Mouse (Mus musculus) neural tube, embryonic 12.5 days (tissue): ENCODE data around the gene Nid2. TPM values are rescaled to one million over a fixed set of nuclear protein-coding genes. Genes with fewer than 3 reads are reported as not detected.

Source experiments
- ATAC-seq: fragments of 200-750 bp; cut with Nextera tagmentation; 2 replicates; pipeline ENCODE4 v1.8.0; 2017; ENCODE audit warnings: low read depth, mild to moderate bottlenecking, moderate TSS enrichment, moderate library complexity; ENCODE audit not compliant: low FRiP score
- H3K27ac ChIP-seq: fragments of 300-500 bp; sonication (generic); 2 replicates; pipeline ENCODE4 v1.5.1; 2016
- H3K27me3 ChIP-seq: fragments of 300-500 bp; sonication (generic); replicated peaks from 2 replicates; pipeline ENCODE4 v1.6.1; 2016; ENCODE audit warnings: mild to moderate bottlenecking
- H3K36me3 ChIP-seq: fragments of 300-500 bp; sonication (generic); 2 replicates; pipeline ENCODE4 v1.6.1; 2016; ENCODE audit warnings: mild to moderate bottlenecking
- H3K4me1 ChIP-seq: fragments of 300-500 bp; sonication (generic); 2 replicates; pipeline ENCODE4 v1.6.1; 2016
- H3K4me2 ChIP-seq: fragments of 300-500 bp; sonication (generic); replicated peaks from 2 replicates; pipeline ENCODE4 v1.6.1; 2016; ENCODE audit warnings: mild to moderate bottlenecking
- H3K4me3 ChIP-seq: fragments of 300-500 bp; sonication (generic); 2 replicates; pipeline ENCODE4 v1.5.1; 2016
- H3K9ac ChIP-seq: fragments of 300-500 bp; sonication (generic); 2 replicates; pipeline ENCODE4 v1.6.1; 2016; ENCODE audit warnings: mild to moderate bottlenecking
- H3K9me3 ChIP-seq: fragments of 300-500 bp; sonication (generic); 2 replicates; pipeline ENCODE4 v1.6.1; 2016; ENCODE audit warnings: mild to moderate bottlenecking
- whole genome bisulfite sequencing: fragments of 180-500 bp; shearing (Covaris S2); methylation state at CpG from one replicate; pipeline ENCODE4 v1.1.7; 2016; 5-methylcytosine and 5-hydroxymethylcytosine counted together
- polyA plus RNA-seq: library from polyadenylated mRNA; unstranded; fragments of >200 nt; fragmentation: Nextera tagmentation; extraction: Ambion mirVana; gene quantifications from 2 replicates; pipeline ENCODE4 v1.2.1, GENCODE M21; 2016

Gene Nid2
- polyA plus RNA-seq, 1 experiment from 2014 or later = 59.5 TPM

DNA sequence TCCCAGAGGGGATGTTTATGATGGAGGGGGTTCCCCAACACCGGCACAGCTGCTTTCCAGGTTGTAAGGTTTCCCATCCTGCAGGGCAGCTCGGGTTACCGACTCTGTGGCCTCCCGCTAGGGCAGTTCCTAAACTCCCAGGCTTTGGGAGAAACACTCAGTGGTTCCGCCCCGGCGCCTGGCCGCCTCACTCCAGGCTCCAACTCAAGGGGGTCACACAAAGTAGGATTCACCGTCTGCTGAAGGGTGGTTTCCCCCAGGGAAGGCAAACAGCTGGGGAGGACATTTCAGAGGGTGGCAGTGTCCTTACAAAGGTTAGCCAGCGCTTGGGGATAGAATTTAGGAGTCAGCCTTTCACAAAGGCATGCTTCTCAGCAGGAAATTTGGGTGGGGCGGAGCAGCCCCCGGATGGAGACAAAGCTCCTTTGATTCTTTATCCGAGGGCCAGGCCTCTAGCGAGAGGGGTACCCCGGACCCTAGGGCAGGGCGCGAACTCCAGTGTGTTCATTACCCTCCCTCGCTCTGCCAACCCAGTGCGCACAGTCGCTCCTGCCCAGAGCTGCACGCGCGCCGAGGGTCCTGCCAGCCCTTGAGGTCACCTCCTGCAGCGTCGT, 547 bp upstream of the Nid2 start:
- peak overlapping the region; percentile 51 for H3K4me3 ChIP-seq
- H3K27me3 ChIP-seq = peaks cover 20% of the 10 kb centered on the region
- H3K9ac ChIP-seq = no peak overlapping the region
- H3K4me2 ChIP-seq = peak overlapping the region; percentile 88
- H3K4me1 ChIP-seq = peaks cover 17% of the 10 kb centered on the region
- peak overlapping the region; percentile 42; the same call in 1 of the 2 replicates for H3K27ac ChIP-seq
- ATAC-seq = peak; percentile 71
- under 1% methylated on average over 26 of the region's 26 CpGs for WGBS
- H3K36me3 ChIP-seq = no peaks in the 10 kb centered on the region
- H3K9me3 ChIP-seq = no peaks in the 10 kb centered on the region

DNA sequence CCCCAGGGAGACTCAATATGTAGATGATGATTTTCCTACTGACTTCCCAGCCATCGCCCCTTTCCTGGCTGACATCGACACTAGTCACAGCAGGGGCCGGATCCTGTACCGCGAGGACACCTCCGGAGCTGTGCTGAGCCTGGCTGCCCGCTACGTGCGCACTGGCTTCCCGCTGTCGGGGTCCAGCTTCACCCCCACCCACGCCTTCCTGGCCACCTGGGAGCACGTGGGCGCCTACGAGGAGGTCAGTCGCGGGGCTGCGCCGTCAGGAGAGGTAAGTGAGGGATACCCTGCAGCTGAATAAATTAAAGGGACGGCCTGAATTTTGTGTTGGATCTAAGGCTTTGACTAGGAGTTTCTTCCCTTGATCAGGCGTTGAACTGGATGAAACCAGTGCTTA, 1.2 kb downstream of the Nid2 start:
- Histone ChIP-seq H3K27me3 (peaks cover 20% of the 10 kb centered on the region), H3K9me3 (no peaks in the 10 kb centered on the region), H3K27ac (no peak overlapping the region), H3K36me3 (no peaks in the 10 kb centered on the region), H3K9ac (peak overlapping the region; percentile 42; the same call in 1 of the 2 replicates), H3K4me2 (peak overlapping the region; percentile 88), H3K4me1 (peaks cover 17% of the 10 kb centered on the region), H3K4me3 (peak overlapping the region; percentile 51)
- 2% methylated on average over 21 of the region's 21 CpGs for WGBS
- peak; percentile 23; the same call in 1 of the 2 replicates for ATAC-seq

DNA sequence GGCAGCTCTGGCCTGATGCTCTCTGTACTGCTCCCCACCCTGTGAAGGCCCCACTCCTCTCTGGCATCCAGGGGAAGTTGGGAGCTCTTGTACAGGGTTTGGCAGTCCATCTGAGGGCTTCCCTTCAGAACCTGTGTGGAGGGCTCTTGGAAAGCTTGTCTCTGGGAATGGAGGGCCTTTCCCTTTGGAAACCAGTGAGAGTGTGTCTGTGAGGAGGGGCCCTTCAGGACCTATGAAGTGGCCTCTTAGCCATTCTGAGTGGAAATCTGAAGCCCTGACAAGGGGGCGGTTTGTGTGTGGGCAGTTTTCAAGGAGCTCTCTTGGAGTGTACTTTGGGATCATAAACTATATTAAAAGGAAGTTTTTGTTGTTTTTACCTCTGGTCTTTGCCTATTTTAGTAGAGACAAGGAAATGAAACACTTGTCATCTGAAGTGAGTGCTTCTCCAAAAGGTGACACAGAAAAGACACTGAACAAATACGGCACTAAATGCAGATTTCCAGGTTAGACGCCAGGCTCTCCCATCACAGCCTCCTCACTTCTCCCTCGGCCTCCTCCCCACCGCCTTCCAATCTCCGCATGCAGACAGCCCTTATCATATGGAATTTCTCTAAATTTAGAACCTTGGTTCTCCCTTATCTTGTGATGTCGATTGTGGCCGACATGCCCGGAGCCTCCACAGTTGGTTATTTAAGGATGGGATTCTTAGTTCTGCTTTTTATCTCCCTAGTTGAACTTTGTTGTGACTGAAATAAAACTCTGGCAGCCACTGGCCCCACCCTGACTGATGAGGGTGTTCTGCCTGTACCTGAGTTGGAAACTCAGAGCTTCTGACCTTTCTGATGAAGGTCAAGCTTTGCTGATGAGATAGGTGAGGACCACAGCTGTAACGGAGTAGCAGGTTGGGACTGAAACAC, 8.5 kb downstream of the Nid2 start:
- WGBS = 88% methylated on average over 10 of the region's 10 CpGs
- Histone ChIP-seq H3K36me3 (no peaks in the 10 kb centered on the region), H3K27ac (no peak overlapping the region), H3K9ac (no peak overlapping the region), H3K4me3 (no peak overlapping the region), H3K9me3 (no peaks in the 10 kb centered on the region), H3K4me1 (no peaks in the 10 kb centered on the region), H3K27me3 (no peaks in the 10 kb centered on the region), H3K4me2 (no peak overlapping the region)
- no peak for ATAC-seq

DNA sequence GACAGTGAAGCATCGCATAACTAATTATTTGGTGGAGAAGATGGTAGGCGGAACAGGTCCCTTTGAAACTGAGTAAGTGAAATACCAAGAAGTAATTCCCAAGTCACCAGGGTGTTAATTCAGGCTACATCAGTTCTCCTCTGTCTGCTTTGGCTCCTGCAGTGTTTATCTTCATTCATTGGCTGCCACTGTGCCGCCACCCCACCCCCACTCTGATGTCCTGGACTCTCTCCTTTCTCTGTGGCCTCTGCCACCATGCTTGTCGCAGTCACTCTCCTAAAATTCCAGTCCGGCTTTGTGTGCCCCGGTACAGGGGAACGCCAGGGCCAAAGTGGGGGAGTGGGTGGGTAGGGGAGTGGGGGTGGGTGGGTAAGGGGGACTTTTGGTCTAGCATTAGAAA, 9.7 kb downstream of the Nid2 start:
- Histone ChIP-seq H3K9ac (no peak overlapping the region), H3K36me3 (no peaks in the 10 kb centered on the region), H3K4me1 (peaks cover 6% of the 10 kb centered on the region; the same call in 1 of the 2 replicates), H3K9me3 (no peaks in the 10 kb centered on the region), H3K27me3 (no peaks in the 10 kb centered on the region), H3K27ac (no peak overlapping the region), H3K4me2 (no peak overlapping the region), H3K4me3 (no peak overlapping the region)
- no peak for ATAC-seq
- 16% methylated on average over 7 of the region's 7 CpGs for WGBS

DNA sequence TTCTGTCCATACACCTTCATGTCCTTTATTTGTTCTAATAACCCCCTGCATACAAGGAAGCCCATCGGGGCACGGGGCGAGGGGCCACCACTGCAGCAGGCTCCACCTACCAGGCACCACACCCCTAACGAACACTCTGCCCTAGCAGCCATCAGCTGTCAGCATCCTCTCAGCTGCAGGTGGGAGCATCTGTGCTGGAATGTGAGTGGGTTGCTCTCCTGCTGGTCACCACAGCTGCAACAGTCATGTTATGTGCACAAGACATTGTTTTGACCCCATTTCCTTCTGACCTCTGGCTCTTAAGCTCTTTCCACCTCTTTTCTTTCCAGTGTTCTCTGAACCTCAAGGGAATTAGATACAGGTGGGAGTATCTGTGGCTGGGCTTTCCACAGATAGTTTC, 10.9 kb downstream of the Nid2 start:
- no peak for ATAC-seq
- H3K27ac ChIP-seq = no peak overlapping the region
- H3K9me3 ChIP-seq = no peaks in the 10 kb centered on the region
- H3K4me2 ChIP-seq = no peak overlapping the region
- no peaks in the 10 kb centered on the region for H3K36me3 ChIP-seq
- H3K27me3 ChIP-seq = no peaks in the 10 kb centered on the region
- peaks cover 19% of the 10 kb centered on the region for H3K4me1 ChIP-seq
- 65% methylated on average over 4 of the region's 4 CpGs for WGBS
- no peak overlapping the region for H3K4me3 ChIP-seq
- H3K9ac ChIP-seq = no peak overlapping the region

DNA sequence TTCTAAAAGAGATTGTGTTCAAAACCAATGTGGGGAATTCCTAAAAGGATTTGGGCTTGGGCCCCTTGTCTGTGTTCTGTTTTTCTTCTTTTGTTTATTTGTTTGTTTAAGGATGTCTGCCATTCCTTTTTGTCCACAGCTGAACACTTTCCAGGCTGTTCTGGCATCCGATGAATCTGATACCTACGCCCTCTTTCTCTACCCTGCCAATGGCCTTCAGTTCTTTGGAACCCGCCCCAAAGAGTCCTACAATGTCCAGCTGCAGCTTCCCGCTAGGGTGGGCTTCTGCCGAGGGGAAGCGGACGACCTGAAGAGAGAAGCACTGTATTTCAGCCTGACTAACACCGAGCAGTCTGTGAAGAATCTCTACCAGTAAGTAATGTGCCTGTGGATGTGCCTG, 12.5 kb downstream of the Nid2 start:
- no peak overlapping the region for H3K9ac ChIP-seq
- 43% methylated on average over 8 of the region's 8 CpGs for WGBS

DNA sequence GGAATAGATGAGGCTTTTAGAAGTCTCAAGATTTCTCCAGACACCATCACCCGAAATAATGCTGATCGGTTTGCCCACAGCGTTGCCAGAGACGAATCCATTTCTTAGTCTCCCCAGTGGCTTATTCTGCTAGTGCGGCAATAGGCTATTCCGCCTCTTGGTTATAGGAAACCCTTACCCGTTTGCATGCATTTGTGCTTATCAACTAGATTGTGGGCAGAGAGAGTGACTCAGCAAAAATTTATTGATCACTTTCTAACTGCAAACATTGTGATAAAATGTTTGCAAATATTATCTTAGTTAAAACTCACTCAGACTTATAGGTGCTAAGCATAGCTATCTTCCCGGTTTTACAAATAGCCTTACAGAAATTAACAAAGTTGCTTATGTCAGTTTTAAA, 13.3 kb downstream of the Nid2 start:
- Histone ChIP-seq H3K27me3 (no peaks in the 10 kb centered on the region), H3K27ac (no peak overlapping the region), H3K9me3 (no peaks in the 10 kb centered on the region), H3K4me1 (peaks cover 20% of the 10 kb centered on the region), H3K4me2 (no peak overlapping the region), H3K4me3 (no peak overlapping the region), H3K36me3 (no peaks in the 10 kb centered on the region), H3K9ac (no peak overlapping the region)
- WGBS = 84% methylated on average over 8 of the region's 8 CpGs
- no peak for ATAC-seq

More for the DNA sequence above, 12.5 kb downstream of the Nid2 start:
- no peak overlapping the region for H3K4me2 ChIP-seq
- no peaks in the 10 kb centered on the region for H3K27me3 ChIP-seq
- no peaks in the 10 kb centered on the region for H3K9me3 ChIP-seq
- no peak overlapping the region for H3K27ac ChIP-seq
- H3K36me3 ChIP-seq = no peaks in the 10 kb centered on the region
- no peak for ATAC-seq
- peaks cover 20% of the 10 kb centered on the region for H3K4me1 ChIP-seq
- H3K4me3 ChIP-seq = no peak overlapping the region

DNA sequence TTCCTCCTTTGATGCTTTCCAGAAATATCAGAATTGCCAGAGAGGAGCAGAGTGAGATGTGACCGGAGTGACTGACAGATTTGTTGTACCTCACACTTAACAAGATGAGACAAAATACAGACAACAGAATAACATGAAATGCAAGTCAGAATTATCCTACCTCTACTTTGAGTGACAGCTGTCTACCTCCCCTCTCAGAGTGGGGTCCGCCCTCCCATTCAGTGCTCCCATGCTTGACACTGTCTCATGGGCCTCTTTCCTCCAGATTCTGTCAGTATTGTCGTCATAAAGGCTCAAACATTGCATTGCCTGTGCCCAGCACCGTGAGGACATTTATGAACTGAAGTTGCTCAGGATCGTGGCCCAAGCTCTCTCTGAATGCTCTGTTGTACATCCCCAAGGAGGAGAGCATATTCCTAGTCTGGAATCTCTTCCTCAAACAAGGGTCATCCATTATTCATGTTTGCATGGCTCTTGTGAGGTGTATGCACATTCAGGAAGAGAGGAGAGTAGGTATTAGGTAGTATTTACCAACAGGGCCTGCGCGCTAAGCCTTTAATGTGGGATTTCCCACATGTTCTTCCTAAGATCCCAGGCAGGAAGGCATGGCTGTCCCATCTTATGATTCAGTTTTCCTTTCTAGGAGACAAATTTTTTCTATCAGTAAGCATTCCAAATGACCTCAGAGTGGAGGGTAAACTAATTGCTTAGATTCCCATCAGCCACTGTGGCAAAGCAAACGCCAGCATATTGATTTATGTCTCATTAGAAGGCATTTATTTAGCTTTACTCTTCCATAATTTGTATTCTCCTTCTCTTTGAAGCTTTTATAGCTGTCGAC, 14.7 kb downstream of the Nid2 start:
- WGBS = 61% methylated on average over 9 of the region's 9 CpGs
- Histone ChIP-seq H3K36me3 (no peaks in the 10 kb centered on the region), H3K4me1 (peaks cover 20% of the 10 kb centered on the region), H3K4me2 (no peak overlapping the region), H3K9ac (no peak overlapping the region), H3K9me3 (no peaks in the 10 kb centered on the region), H3K4me3 (no peak overlapping the region), H3K27me3 (no peaks in the 10 kb centered on the region), H3K27ac (no peak overlapping the region)
- ATAC-seq = peak; percentile 29; the same call in 1 of the 2 replicates

DNA sequence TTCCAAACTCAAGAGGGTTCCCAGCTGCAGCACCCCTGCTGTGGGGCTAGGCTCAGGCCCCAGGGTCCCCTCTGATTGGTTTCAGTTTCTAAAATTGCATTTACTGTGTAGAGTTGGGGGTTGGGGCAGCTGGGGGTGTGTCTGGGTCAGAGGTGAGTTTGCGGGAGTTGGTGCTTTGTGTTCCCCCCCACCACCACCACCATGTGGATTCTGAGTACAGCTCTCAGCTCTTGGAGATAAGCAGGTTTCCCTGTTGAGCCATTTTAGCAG, 15.2 kb downstream of the Nid2 start:
- Histone ChIP-seq H3K9ac (no peak overlapping the region), H3K9me3 (no peaks in the 10 kb centered on the region), H3K4me3 (no peak overlapping the region), H3K36me3 (no peaks in the 10 kb centered on the region), H3K27ac (no peak overlapping the region), H3K27me3 (no peaks in the 10 kb centered on the region), H3K4me1 (peaks cover 20% of the 10 kb centered on the region), H3K4me2 (no peak overlapping the region)
- ATAC-seq = no peak
- 14% methylated on average over 1 of the region's 1 CpGs for WGBS

DNA sequence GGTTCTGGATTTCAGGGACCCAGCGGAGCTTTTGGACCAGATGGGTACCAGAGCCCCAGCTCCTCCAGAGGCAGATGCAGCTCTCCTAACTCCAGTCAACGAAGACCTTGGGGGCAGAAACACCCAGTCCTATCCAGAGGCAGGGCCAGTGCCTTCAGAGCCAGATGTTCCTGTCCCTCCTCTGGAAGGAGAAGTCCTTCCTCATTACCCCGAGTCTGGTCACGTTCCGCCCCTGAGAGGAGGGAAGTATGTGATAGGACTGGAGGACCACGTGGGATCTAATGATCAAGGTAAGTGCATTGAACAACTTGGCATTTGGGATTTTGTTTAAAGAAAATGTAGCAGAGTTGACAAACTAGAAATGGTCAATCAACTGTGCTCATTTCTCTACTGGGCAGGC, 17.6 kb downstream of the Nid2 start:
- no peak overlapping the region for H3K9ac ChIP-seq
- H3K27me3 ChIP-seq = no peaks in the 10 kb centered on the region
- H3K9me3 ChIP-seq = no peaks in the 10 kb centered on the region
- no peak overlapping the region for H3K4me3 ChIP-seq
- ATAC-seq = no peak
- no peak overlapping the region for H3K4me2 ChIP-seq
- no peak overlapping the region for H3K27ac ChIP-seq
- WGBS = 93% methylated on average over 6 of the region's 6 CpGs
- peaks cover 20% of the 10 kb centered on the region for H3K4me1 ChIP-seq
- H3K36me3 ChIP-seq = no peaks in the 10 kb centered on the region

DNA sequence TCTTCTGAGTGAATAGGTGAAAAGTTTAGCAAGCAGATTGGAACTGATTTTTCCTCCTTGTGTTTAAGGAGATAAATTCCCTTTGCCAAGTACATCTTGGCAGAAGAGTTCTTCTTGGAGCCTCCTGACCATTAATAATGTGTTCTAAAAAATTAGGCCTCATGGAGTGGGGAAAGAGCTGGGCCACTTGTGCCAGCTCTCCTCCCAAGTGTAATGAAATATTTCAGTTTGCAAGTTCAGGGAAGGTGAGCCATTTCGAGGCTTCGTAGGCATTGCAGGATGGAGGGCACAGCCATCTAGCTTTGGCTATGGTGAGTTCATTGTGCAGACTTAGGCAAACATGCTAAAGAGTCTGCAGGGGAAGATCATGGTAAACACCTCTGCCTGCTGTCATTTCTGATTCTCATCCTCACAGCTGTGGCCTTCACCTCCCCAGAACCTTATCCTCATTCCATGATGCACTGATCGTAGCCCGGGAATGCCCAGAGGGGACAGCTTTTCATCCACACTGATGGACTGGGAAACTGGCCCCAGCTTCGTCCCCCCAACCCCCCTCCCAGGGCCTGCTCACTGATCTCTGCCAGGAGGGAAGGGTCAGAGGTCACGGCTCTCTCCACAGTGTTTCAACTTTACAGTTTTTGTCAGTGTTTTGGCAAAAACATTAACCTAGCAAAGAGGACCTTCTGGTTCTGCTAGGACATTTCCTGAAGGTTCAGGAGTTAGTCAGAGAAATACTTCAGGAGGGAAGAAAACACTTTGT, 18.6 kb downstream of the Nid2 start:
- Histone ChIP-seq H3K9ac (no peak overlapping the region), H3K4me3 (no peak overlapping the region), H3K4me1 (peaks cover 20% of the 10 kb centered on the region), H3K36me3 (no peaks in the 10 kb centered on the region), H3K27ac (no peak overlapping the region), H3K9me3 (no peaks in the 10 kb centered on the region), H3K27me3 (no peaks in the 10 kb centered on the region), H3K4me2 (no peak overlapping the region)
- 34% methylated on average over 6 of the region's 6 CpGs for WGBS
- ATAC-seq = no peak

DNA sequence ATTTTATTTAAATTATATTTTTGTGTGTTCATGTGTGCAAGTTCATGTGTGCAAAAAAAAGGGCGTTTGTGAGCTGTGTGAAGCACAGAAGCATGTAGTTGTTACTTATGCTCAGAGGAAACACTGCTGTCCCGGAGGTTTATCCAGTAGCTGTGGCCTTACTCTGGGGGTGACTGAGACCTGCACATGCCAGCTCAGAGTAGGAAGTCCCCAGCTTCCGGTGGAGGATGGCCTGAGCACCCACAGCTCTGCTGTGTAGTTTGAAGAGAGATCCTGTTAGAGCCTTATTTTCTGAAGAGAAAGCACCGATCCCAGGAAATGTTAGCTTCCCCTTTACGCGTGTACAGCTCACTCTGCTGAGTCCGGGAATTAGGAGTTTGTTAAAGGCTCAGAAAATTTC, 20.1 kb downstream of the Nid2 start:
- no peak overlapping the region for H3K4me2 ChIP-seq
- H3K27ac ChIP-seq = no peak overlapping the region
- 81% methylated on average over 7 of the region's 7 CpGs for WGBS
- no peak for ATAC-seq
- peaks cover 9% of the 10 kb centered on the region for H3K4me1 ChIP-seq
- H3K36me3 ChIP-seq = no peaks in the 10 kb centered on the region
- H3K9me3 ChIP-seq = no peaks in the 10 kb centered on the region
- no peak overlapping the region for H3K9ac ChIP-seq
- H3K4me3 ChIP-seq = no peak overlapping the region
- H3K27me3 ChIP-seq = no peaks in the 10 kb centered on the region
